Mouse (Mus musculus) olfactory bulb, adult 2 months (tissue): ENCODE measurements around the gene Rxfp4. TPM values are rescaled to one million over a fixed set of nuclear protein-coding genes. Genes with fewer than 3 reads are reported as not detected.
A peak's percentile ranks its signal among the peaks of the same experiment; 100 is the strongest.

Experiments used
- H3K27ac ChIP-seq: fragments of 200-500 bp; 2 replicates; pipeline ENCODE4 v1.5.1; 2012; ENCODE audit warnings: low read depth, low read length; ENCODE audit not compliant: insufficient read depth
- H3K4me1 ChIP-seq: fragments of 200-500 bp; 2 replicates; pipeline ENCODE4 v1.6.1; 2012; ENCODE audit warnings: low read length; ENCODE audit not compliant: control insufficient read depth, insufficient read depth
- H3K4me3 ChIP-seq: fragments of 200-500 bp; 2 replicates; pipeline ENCODE4 v1.5.1; 2012; ENCODE audit warnings: mild to moderate bottlenecking, low read depth, low read length, moderate library complexity; ENCODE audit not compliant: insufficient read depth
- CTCF ChIP-seq: fragments of 200-500 bp; IDR thresholded peaks from 2 replicates; pipeline ENCODE4 v1.5.1; 2012; ENCODE audit warnings: low read depth, mild to moderate bottlenecking, low read length, moderate library complexity; ENCODE audit not compliant: insufficient read depth
- POLR2A ChIP-seq: fragments of 200-500 bp; IDR thresholded peaks from 2 replicates; pipeline ENCODE4 v1.6.1; 2012; ENCODE audit warnings: mild to moderate bottlenecking, low read depth, low read length, moderate library complexity; ENCODE audit not compliant: insufficient read depth
- WGBS: fragments of 180-500 bp; shearing (Covaris S2); methylation state at CpG from one replicate; pipeline ENCODE4 v1.1.7; 2018; 5-methylcytosine and 5-hydroxymethylcytosine counted together
- polyA plus RNA-seq: library from polyadenylated mRNA; stranded (reverse); fragments of >200 nt; gene quantifications from 2 replicates; pipeline ENCODE4 v1.2.4, GENCODE M21; 2012; ENCODE audit warnings: low replicate concordance; ENCODE audit not compliant: missing spikeins, insufficient read depth, insufficient read length

Rxfp4 gene
- polyA plus RNA-seq, 1 experiment, result not detected

- H3K4me3 ChIP-seq, result peak within 1 kb of the TSS; percentile 86
- peak within 1 kb of the TSS; percentile 73 for H3K27ac ChIP-seq
- peaks cover 3% of the 10 kb centered on the region for H3K4me1 ChIP-seq
- TF ChIP-seq POLR2A (peak; percentile 75; the same call in 1 of the 2 replicates), CTCF (peak; percentile 10; the same call in 1 of the 2 replicates)
- WGBS, result under 1% methylated on average over 47 of the region's 47 CpGs
These were observed 32.3 kb upstream of the Rxfp4 start, which contains the start of gene Khdc4 for GRCm38 (mm10) chr3:88684980-88685941. Gene Khdc4 (plus strand): TSS chr3:88685803.

- peaks cover 3% of the 10 kb centered on the region for H3K4me1 ChIP-seq
- H3K4me3 ChIP-seq, result no peak overlapping the region
- H3K27ac ChIP-seq, result 0 out of 2 replicates have a peak overlapping the region, but pooled peaks have one; percentile 26
- 45% methylated on average over 8 of the region's 8 CpGs for WGBS
- TF ChIP-seq CTCF (no peak), POLR2A (no peak)
These were observed 31.5 kb upstream of the Rxfp4 start for GRCm38 (mm10) chr3:88684236-88684979.

GRCm38 (mm10) chr3:88683814-88684213 is 30.9 kb upstream of the Rxfp4 start:
- Histone ChIP-seq H3K4me1 (peaks cover 3% of the 10 kb centered on the region), H3K4me3 (no peak overlapping the region), H3K27ac (no peak overlapping the region)
- WGBS, result 97% methylated on average over 2 of the region's 2 CpGs
- TF ChIP-seq POLR2A (no peak), CTCF (no peak)

GRCm38 (mm10) chr3:88677399-88677798 is 24.5 kb upstream of the Rxfp4 start:
- no peak overlapping the region for H3K27ac ChIP-seq
- H3K4me3 ChIP-seq, result no peak overlapping the region
- TF ChIP-seq POLR2A (no peak), CTCF (0 out of 2 replicates have a peak, but pooled peaks have one; percentile 29)
- peaks cover 2% of the 10 kb centered on the region; the same call in 1 of the 2 replicates for H3K4me1 ChIP-seq
- WGBS, result 7% methylated on average over 11 of the region's 11 CpGs

- 79% methylated on average over 4 of the region's 4 CpGs for WGBS
- TF ChIP-seq CTCF, result no peak
- TF ChIP-seq POLR2A, result no peak
- H3K4me3 ChIP-seq, result no peak overlapping the region
- H3K27ac ChIP-seq, result no peak overlapping the region
- H3K4me1 ChIP-seq, result no peaks in the 10 kb centered on the region
These were observed 11.2 kb upstream of the Rxfp4 start for GRCm38 (mm10) chr3:88664095-88664494.

GRCm38 (mm10) chr3:88659798-88660197 is 6.9 kb upstream of the Rxfp4 start:
- Histone ChIP-seq H3K4me3 (no peak overlapping the region), H3K27ac (no peak overlapping the region), H3K4me1 (no peaks in the 10 kb centered on the region)
- 44% methylated on average over 6 of the region's 6 CpGs for WGBS
- no peak for TF ChIP-seq CTCF
- TF ChIP-seq POLR2A, result no peak

- TF ChIP-seq CTCF (no peak), POLR2A (no peak)
- H3K4me3 ChIP-seq, result no peak overlapping the region
- no peak overlapping the region for H3K27ac ChIP-seq
- 78% methylated on average over 5 of the region's 5 CpGs for WGBS
- H3K4me1 ChIP-seq, result no peaks in the 10 kb centered on the region
These were observed 5.6 kb upstream of the Rxfp4 start for GRCm38 (mm10) chr3:88658441-88659127.

- TF ChIP-seq CTCF (no peak), POLR2A (no peak)
- Histone ChIP-seq H3K4me3 (no peak overlapping the region), H3K4me1 (no peaks in the 10 kb centered on the region), H3K27ac (no peak overlapping the region)
- 83% methylated on average over 8 of the region's 8 CpGs for WGBS
These were observed 2.7 kb upstream of the Rxfp4 start for GRCm38 (mm10) chr3:88655619-88656018.

GRCm38 (mm10) chr3:88654621-88655020 is 1.7 kb upstream of the Rxfp4 start:
- TF ChIP-seq CTCF (no peak), POLR2A (no peak)
- 70% methylated on average over 4 of the region's 4 CpGs for WGBS
- Histone ChIP-seq H3K4me3 (no peak overlapping the region), H3K4me1 (0 out of 2 replicates have a peak, but pooled peaks cover 2% of the 10 kb centered on the region), H3K27ac (no peak overlapping the region)
